Mouse (Mus musculus): Measurements from ENCODE around the gene Phf21a. TPM values are rescaled to one million over a fixed set of nuclear protein-coding genes. Genes with fewer than 3 reads are reported as not detected.

The Phf21a gene
- polyA plus RNA-seq, 1 experiment, result 104 TPM

GRCm38 (mm10) chr2:92198126-92198525, 105.2 kb downstream of the Phf21a start:
- peak; percentile 73 for DNase-seq (ENCODE audit: low read depth)
- no peak for TF ChIP-seq POLR2A (IDR thresholded peaks at IDR 0.05; ENCODE audit: borderline replicate concordance, extremely low read depth, insufficient read depth, insufficient read length, poor library complexity, severe bottlenecking)
- no peak for TF ChIP-seq CTCF (IDR thresholded peaks at IDR 0.05; ENCODE audit: borderline replicate concordance, extremely low read depth, insufficient read depth, insufficient read length)

GRCm38 (mm10) chr2:92198747-92199146, 105.8 kb downstream of the Phf21a start:
- peak; percentile 57 for DNase-seq (ENCODE audit: low read depth)

GRCm38 (mm10) chr2:92199562-92200286, 106.8 kb downstream of the Phf21a start:
- TF ChIP-seq CTCF (IDR thresholded peaks at IDR 0.05; ENCODE audit: borderline replicate concordance, extremely low read depth, insufficient read depth, insufficient read length) (no peak), POLR2A (IDR thresholded peaks at IDR 0.05; ENCODE audit: borderline replicate concordance, extremely low read depth, insufficient read depth, insufficient read length, poor library complexity, severe bottlenecking) (no peak)
- DNase-seq (ENCODE audit: low read depth), result no peak

More at GRCm38 (mm10) chr2:92198747-92199146, 105.8 kb downstream of the Phf21a start:
- TF ChIP-seq CTCF (IDR thresholded peaks at IDR 0.05; ENCODE audit: borderline replicate concordance, extremely low read depth, insufficient read depth, insufficient read length) (no peak), POLR2A (IDR thresholded peaks at IDR 0.05; ENCODE audit: borderline replicate concordance, extremely low read depth, insufficient read depth, insufficient read length, poor library complexity, severe bottlenecking) (no peak)

GRCm38 (mm10) chr2:92202319-92203040, 109.6 kb downstream of the Phf21a start:
- no peak for DNase-seq (ENCODE audit: low read depth)
- no peak for TF ChIP-seq POLR2A (IDR thresholded peaks at IDR 0.05; ENCODE audit: borderline replicate concordance, extremely low read depth, insufficient read depth, insufficient read length, poor library complexity, severe bottlenecking)
- no peak for TF ChIP-seq CTCF (IDR thresholded peaks at IDR 0.05; ENCODE audit: borderline replicate concordance, extremely low read depth, insufficient read depth, insufficient read length)

- TF ChIP-seq CTCF (IDR thresholded peaks at IDR 0.05; ENCODE audit: borderline replicate concordance, extremely low read depth, insufficient read depth, insufficient read length) (no peak), POLR2A (IDR thresholded peaks at IDR 0.05; ENCODE audit: borderline replicate concordance, extremely low read depth, insufficient read depth, insufficient read length, poor library complexity, severe bottlenecking) (no peak)
- DNase-seq (ENCODE audit: low read depth), result peak; percentile 33
Observed at GRCm38 (mm10) chr2:92205010-92205639, 112.2 kb downstream of the Phf21a start.

GRCm38 (mm10) chr2:92210409-92210808, 117.5 kb downstream of the Phf21a start:
- no peak for DNase-seq (ENCODE audit: low read depth)
- TF ChIP-seq CTCF (IDR thresholded peaks at IDR 0.05; ENCODE audit: borderline replicate concordance, extremely low read depth, insufficient read depth, insufficient read length) (no peak), POLR2A (IDR thresholded peaks at IDR 0.05; ENCODE audit: borderline replicate concordance, extremely low read depth, insufficient read depth, insufficient read length, poor library complexity, severe bottlenecking) (no peak)

- TF ChIP-seq CTCF (IDR thresholded peaks at IDR 0.05; ENCODE audit: borderline replicate concordance, extremely low read depth, insufficient read depth, insufficient read length) (no peak), POLR2A (IDR thresholded peaks at IDR 0.05; ENCODE audit: borderline replicate concordance, extremely low read depth, insufficient read depth, insufficient read length, poor library complexity, severe bottlenecking) (no peak)
- no peak for DNase-seq (ENCODE audit: low read depth)
Observed at GRCm38 (mm10) chr2:92221431-92221830, 128.5 kb downstream of the Phf21a start.

- DNase-seq (ENCODE audit: low read depth), result no peak
- TF ChIP-seq CTCF (IDR thresholded peaks at IDR 0.05; ENCODE audit: borderline replicate concordance, extremely low read depth, insufficient read depth, insufficient read length) (no peak), POLR2A (IDR thresholded peaks at IDR 0.05; ENCODE audit: borderline replicate concordance, extremely low read depth, insufficient read depth, insufficient read length, poor library complexity, severe bottlenecking) (no peak)
Observed at GRCm38 (mm10) chr2:92225592-92225991, 132.7 kb downstream of the Phf21a start.

GRCm38 (mm10) chr2:92229973-92230372, 137.1 kb downstream of the Phf21a start:
- no peak for TF ChIP-seq POLR2A (IDR thresholded peaks at IDR 0.05; ENCODE audit: borderline replicate concordance, extremely low read depth, insufficient read depth, insufficient read length, poor library complexity, severe bottlenecking)
- TF ChIP-seq CTCF (IDR thresholded peaks at IDR 0.05; ENCODE audit: borderline replicate concordance, extremely low read depth, insufficient read depth, insufficient read length), result no peak
- DNase-seq (ENCODE audit: low read depth), result no peak

- DNase-seq (ENCODE audit: low read depth), result no peak
- TF ChIP-seq POLR2A (IDR thresholded peaks at IDR 0.05; ENCODE audit: borderline replicate concordance, extremely low read depth, insufficient read depth, insufficient read length, poor library complexity, severe bottlenecking) (no peak), CTCF (IDR thresholded peaks at IDR 0.05; ENCODE audit: borderline replicate concordance, extremely low read depth, insufficient read depth, insufficient read length) (no peak)
Observed at GRCm38 (mm10) chr2:92231706-92232105, 138.8 kb downstream of the Phf21a start.

GRCm38 (mm10) chr2:92234768-92235332, 141.9 kb downstream of the Phf21a start:
- no peak for TF ChIP-seq POLR2A (IDR thresholded peaks at IDR 0.05; ENCODE audit: borderline replicate concordance, extremely low read depth, insufficient read depth, insufficient read length, poor library complexity, severe bottlenecking)
- no peak for TF ChIP-seq CTCF (IDR thresholded peaks at IDR 0.05; ENCODE audit: borderline replicate concordance, extremely low read depth, insufficient read depth, insufficient read length)
- DNase-seq (ENCODE audit: low read depth), result no peak
